Mouse (Mus musculus) thymus, adult 2 months (tissue): ENCODE data around the gene Gm20390. TPM values are rescaled to one million over a fixed set of nuclear protein-coding genes. Genes with fewer than 3 reads are reported as not detected.

Source experiments
- DNase-seq: peaks from one replicate; pipeline ENCODE4 v3.0.0; 2021
- H3K27ac ChIP-seq: fragments of 200-500 bp; 2 replicates; pipeline ENCODE4 v1.5.1; 2012; ENCODE audit warnings: low read length, control low read depth; ENCODE audit not compliant: control insufficient read depth, insufficient read depth
- H3K27me3 ChIP-seq: fragments of 200-500 bp; 2 replicates; pipeline ENCODE4 v1.6.1; 2012; ENCODE audit warnings: mild to moderate bottlenecking, low read length, moderate library complexity, mixed read lengths; ENCODE audit not compliant: control insufficient read depth, insufficient read depth
- H3K36me3 ChIP-seq: fragments of 200-500 bp; 2 replicates; pipeline ENCODE4 v1.6.1; 2012; ENCODE audit warnings: mild to moderate bottlenecking, low read length, moderate library complexity; ENCODE audit not compliant: control insufficient read depth, insufficient read depth
- H3K4me1 ChIP-seq: fragments of 200-500 bp; replicated peaks from 2 replicates; pipeline ENCODE4 v1.6.1; 2012; ENCODE audit warnings: low read length; ENCODE audit not compliant: control insufficient read depth, insufficient read depth
- H3K4me3 ChIP-seq: fragments of 200-500 bp; 2 replicates; pipeline ENCODE4 v1.5.1; 2012; ENCODE audit warnings: mild to moderate bottlenecking, low read length, control low read depth, moderate library complexity; ENCODE audit not compliant: control insufficient read depth, insufficient read depth
- CTCF ChIP-seq: fragments of 200-500 bp; IDR thresholded peaks from 2 replicates; pipeline ENCODE4 v1.5.1; 2012; ENCODE audit warnings: mild to moderate bottlenecking, control low read depth, low read length, moderate library complexity, borderline replicate concordance; ENCODE audit not compliant: control insufficient read depth, poor library complexity, insufficient read depth; ENCODE audit errors: extremely low read depth
- POLR2A ChIP-seq: fragments of 200-500 bp; IDR thresholded peaks from 2 replicates; pipeline ENCODE4 v1.6.1; 2012; ENCODE audit warnings: mild to moderate bottlenecking, low read length, control low read depth, moderate library complexity; ENCODE audit not compliant: control insufficient read depth, poor library complexity, insufficient read depth; ENCODE audit errors: extremely low read depth
- WGBS: fragments of 180-500 bp; shearing (Covaris S2); methylation state at CpG from one replicate; pipeline ENCODE4 v1.1.7; 2018; 5-methylcytosine and 5-hydroxymethylcytosine counted together
- polyA plus RNA-seq: library from polyadenylated mRNA; depleted of rRNA; stranded (reverse); fragments of >200 nt; gene quantifications from 2 replicates; pipeline ENCODE4 v1.2.3, GENCODE M21; 2012; rRNA removed

Gm20390 gene
- polyA plus RNA-seq, result 8.1 and 16.1 TPM in 2 replicates

- Histone ChIP-seq H3K4me3 (peak within 1 kb of the TSS; percentile 77), H3K4me1 (peaks cover 5% of the 10 kb centered on the region), H3K36me3 (peaks cover 19% of the 10 kb centered on the region; the same call in 1 of the 2 replicates), H3K27me3 (no peaks in the 10 kb centered on the region), H3K27ac (peak within 1 kb of the TSS; percentile 42)
- WGBS, result under 1% methylated on average over 40 of the region's 40 CpGs
- TF ChIP-seq CTCF (peak; percentile 8; the same call in 1 of the 2 replicates), POLR2A (no peak)
- peak; percentile 97 for DNase-seq
Measured at GRCm38 (mm10) chr11:93968005-93968847, at the start of gene Gm20390, which contains the start of gene Nme1. Gene Gm20390 (minus strand): TSS chr11:93968293. Gene Nme1 (minus strand): TSS chr11:93968521.

DNA sequence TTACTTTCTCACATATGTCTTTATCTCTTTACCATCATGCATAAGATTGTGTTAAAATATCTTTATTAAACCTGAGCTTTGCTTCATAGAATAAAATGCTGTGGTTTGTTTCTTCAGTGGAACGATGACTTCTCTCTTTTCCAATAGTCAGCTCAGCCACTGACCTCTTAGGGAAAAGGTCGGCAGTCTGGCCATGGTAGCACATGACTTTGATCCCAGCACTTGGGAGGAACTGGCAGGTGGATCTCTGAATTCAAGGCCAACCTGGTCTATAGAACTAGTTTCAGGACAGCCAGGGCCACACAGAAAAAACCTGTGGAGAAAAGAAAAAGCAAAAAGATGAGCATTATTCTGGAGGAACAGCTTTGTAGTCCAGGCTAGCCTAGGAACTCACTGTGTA is 35.3 kb upstream of the Gm20390 start:
- 94% methylated on average over 2 of the region's 2 CpGs for WGBS
- Histone ChIP-seq H3K27me3 (no peaks in the 10 kb centered on the region), H3K27ac (no peak overlapping the region), H3K36me3 (no peaks in the 10 kb centered on the region), H3K4me1 (no peaks in the 10 kb centered on the region), H3K4me3 (no peak overlapping the region)
- no peak for DNase-seq
- TF ChIP-seq CTCF, result no peak
- no peak for TF ChIP-seq POLR2A

DNA sequence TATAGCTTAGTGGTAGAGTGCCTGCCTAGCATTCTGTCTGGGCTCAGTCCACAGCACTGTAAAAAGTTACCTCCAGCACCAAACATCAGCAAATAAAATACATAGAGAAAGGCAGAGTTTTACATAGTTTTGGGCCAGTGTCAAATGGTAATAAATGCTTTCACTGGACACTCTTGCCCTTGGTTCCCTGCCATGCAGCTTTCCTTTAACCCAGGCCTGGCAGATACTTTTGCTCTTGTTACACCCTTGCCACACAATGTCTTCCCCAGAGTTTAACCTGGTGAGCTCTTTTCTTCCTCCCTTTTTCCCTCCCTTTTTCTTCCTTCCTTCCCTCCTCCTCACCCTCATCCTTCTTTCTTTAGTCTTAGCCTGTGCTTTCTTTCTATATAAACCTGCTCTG is 31.2 kb upstream of the Gm20390 start:
- H3K27me3 ChIP-seq, result no peaks in the 10 kb centered on the region
- TF ChIP-seq CTCF (no peak), POLR2A (no peak)
- peaks cover 8% of the 10 kb centered on the region for H3K4me1 ChIP-seq
- no peaks in the 10 kb centered on the region for H3K36me3 ChIP-seq
- no peak for DNase-seq
- no peak overlapping the region for H3K27ac ChIP-seq
- H3K4me3 ChIP-seq, result no peak overlapping the region

DNA sequence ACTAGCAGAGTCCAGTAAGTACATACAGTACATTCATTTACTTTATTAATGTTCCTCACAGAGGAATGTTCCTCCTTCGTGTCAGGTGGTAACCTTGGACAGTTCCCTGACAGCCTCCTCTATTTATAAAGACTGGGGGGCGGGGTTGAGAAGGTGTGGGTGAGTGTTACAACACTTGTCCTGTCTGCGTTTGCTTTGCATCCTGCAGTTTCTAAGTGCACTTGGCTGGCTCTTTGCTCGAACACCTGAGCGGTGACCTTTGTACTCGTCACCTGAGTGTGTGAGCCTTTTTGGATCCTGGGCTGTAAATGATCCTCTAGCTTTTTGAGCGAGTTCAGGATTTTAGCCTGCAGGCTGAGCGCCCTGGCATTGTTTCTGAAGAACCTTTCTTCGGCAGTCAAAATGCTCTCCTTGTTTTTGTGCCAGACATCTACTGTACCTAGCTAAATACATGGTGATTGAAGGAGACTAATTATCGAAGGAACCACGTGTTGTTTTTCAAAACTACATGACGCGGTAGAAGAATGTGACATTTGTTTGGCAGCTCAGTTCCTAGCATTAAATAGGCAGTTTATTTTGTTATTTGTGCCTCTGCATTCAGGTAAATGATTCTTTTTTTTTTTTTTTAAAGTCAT is 29.2 kb upstream of the Gm20390 start:
- WGBS, result 43% methylated on average over 13 of the region's 13 CpGs
- no peak for TF ChIP-seq POLR2A
- TF ChIP-seq CTCF, result no peak
- H3K27ac ChIP-seq, result no peak overlapping the region; the same call in 1 of the 2 replicates

GRCm38 (mm10) chr11:93996306-93997140 is 28.4 kb upstream of the Gm20390 start:
- Histone ChIP-seq H3K27me3 (no peaks in the 10 kb centered on the region), H3K27ac (peak overlapping the region; percentile 57), H3K4me1 (peaks cover 8% of the 10 kb centered on the region), H3K36me3 (no peaks in the 10 kb centered on the region), H3K4me3 (peak overlapping the region; percentile 93)
- DNase-seq, result peak; percentile 50
- under 1% methylated on average over 58 of the region's 58 CpGs for WGBS
- TF ChIP-seq POLR2A, result no peak
- no peak for TF ChIP-seq CTCF

More for the DNA sequence above, 29.2 kb upstream of the Gm20390 start:
- Histone ChIP-seq H3K4me3 (peak overlapping the region; percentile 6; the same call in 1 of the 2 replicates), H3K36me3 (no peaks in the 10 kb centered on the region), H3K4me1 (peaks cover 8% of the 10 kb centered on the region), H3K27me3 (no peaks in the 10 kb centered on the region)
- peak; percentile 39 for DNase-seq
